Mouse (Mus musculus) spleen, embryonic (tissue): ENCODE results near the gene Strada.

Experiments
- CTCF ChIA-PET: fragments of 350-600 bp; sonication (Branson Sonifier 250); formaldehyde crosslinking; loops from one replicate; lab custom pipeline; 2022; lab: Charles Lee

The Strada gene

GRCm38 (mm10) chr11:106192241-106192640 lies 9.7 kb downstream of the Strada start:
- CTCF ChIA-PET: interaction anchor here (0.6 to 1.1 kb wide), 2 partner anchors 34 to 641 kb away, joined by 3 to 12 read pairs; no protein-coding TSS in a partner anchor

DNA sequence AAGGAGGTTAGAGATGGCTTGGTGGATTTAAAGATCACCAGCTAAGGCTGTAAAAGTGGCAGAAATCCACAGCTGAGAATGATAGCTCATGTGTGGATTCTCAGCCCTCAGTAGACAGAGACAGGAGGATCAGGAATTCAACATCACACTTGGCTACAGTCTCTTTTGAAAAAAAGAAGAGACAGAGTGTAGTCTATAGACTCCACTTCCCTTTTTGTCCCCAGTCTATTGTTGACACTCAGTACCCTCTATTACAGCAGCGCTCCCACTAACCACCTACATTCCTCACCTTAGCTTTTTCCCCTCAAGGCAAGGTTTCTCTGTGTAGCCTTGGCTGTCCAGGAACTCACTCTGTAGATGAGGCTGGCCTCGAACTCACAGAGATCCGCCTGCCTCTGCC lies 10.3 kb downstream of the Strada start:
- CTCF ChIA-PET: interaction anchor here (1.1 kb wide), 1 partner anchor 34 kb away, joined by 3 read pairs; no protein-coding TSS in a partner anchor

GRCm38 (mm10) chr11:106187326-106187725 lies 14.6 kb downstream of the Strada start:
- CTCF ChIA-PET: no interaction called here

GRCm38 (mm10) chr11:106180449-106180801 lies 21.5 kb downstream of the Strada start:
- CTCF ChIA-PET: no interaction called here

GRCm38 (mm10) chr11:106179711-106180448 lies 22.1 kb downstream of the Strada start:
- CTCF ChIA-PET: no interaction called here

DNA sequence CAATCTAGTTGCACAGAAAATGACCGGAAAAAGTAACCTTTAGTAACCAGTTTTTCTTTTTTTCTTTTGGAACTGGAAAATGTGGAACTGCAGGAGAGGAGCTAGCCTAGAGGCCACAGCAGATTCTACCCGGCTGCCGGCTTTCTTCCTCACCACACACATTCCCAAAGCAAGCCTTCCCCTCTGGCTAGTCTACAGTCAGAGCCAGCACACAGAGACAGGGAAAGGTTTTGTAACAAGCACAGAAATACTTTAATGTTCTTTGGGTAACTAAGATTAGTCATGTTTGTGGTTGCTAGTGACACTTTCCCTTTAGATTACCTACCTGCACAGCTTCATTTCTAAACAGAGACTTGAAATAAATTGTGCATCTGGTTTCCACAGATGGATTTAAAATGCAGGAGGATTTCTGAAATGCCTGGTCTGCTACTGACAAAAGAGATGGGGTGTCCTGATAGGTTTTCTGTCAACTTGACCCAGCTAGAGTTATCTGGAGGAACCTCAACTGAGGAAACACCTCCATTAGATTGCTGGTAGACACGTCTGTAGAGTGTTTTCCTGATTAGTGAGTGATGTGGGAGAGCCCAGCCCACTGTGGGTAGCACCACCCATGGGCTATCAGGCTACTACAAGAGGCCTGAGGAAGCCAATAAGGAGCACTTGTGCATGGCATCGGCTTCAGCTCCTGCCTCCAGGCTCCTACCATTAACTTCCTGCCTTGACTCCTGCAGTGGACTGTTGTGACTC lies 23.8 kb downstream of the Strada start:
- CTCF ChIA-PET: no interaction called here

DNA sequence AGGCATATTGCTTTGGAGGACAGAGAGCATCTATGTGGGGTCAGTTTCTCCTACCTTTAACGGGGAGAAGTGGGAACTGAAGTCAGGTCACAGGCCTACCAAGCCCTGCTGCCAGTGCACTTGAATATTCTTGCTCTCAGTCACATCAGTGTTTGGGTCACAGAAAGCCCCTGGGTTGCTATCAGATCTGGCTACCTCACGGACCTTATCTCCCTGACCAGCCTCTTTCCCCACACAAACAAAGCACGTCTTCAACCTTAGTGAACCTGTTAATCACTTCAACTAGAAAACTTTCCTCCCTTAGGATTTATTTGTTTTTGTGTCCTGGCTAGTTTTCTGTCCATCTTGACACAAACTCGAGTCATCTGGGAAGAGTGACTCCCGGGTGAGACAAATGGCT lies 25.6 kb downstream of the Strada start:
- CTCF ChIA-PET: no interaction called here

GRCm38 (mm10) chr11:106175081-106175480 lies 26.9 kb downstream of the Strada start:
- CTCF ChIA-PET: no interaction called here

- CTCF ChIA-PET: no interaction called here
Measured at GRCm38 (mm10) chr11:106174372-106174771, 27.6 kb downstream of the Strada start.

DNA sequence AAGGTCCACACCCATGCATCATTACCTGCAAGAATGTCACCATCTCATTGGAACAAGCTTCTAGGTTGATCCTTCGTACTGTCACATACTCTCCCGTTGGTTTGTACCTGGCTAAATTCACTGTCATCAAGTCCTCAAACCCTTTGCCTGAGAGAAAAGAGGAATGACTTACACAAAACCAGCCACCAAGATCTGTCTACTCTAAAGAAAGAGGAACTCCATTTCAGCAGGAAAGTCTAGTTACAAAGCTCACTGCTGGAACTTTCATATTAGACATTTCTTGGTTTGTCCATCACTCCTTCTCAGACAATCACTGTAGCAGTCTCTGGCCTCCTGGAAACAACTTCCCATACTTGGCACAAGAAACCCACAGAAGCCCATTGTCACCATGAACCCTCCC lies 28.7 kb downstream of the Strada start:
- CTCF ChIA-PET: interaction anchor here (0.6 kb wide), 1 partner anchor 12 kb away, joined by 3 read pairs; the partner anchor contains the start of genes Gm10840 and Limd2

DNA sequence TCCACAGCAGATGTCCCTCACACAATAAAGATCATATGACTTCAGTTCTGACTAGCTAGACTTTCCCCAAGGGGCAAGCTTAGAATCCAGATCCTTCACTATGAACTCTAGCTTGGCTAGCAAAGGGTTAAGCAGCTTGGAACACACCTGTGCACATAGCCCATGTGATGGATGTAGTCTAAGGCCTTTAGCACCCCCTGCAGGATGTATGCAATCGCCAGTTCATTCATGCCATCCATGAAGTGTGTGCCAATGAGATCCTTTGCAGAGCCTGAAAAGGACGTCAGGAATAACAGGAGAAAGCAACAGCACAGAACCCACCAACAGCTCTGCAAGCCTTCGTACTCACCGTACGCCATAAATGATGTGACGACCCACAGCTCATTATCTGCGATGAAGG lies 31.2 kb downstream of the Strada start:
- CTCF ChIA-PET: interaction anchor here (0.7 to 1.4 kb wide), 3 partner anchors 9 to 170 kb away, joined by 4 to 8 read pairs (median 7); no protein-coding TSS in a partner anchor

DNA sequence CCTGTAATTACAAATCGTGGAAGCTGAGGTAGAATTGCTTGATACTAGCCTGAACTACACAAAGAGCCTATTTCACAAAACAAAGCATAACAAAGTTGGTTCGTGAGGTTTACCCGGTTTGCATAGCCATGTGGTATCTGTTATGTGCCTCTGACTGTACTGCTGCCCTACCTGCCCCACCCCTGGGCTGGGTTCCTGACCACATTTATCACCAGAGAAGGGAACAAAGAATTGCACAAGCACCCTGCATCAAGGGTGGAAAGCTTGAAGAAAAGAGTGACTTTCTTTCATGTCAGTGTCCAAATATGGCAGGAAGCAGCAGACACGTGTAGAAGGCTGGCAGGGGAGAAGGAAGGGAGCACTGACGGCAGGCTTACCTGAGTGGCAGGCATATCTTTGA lies 34.5 kb downstream of the Strada start:
- CTCF ChIA-PET: interaction anchor here (0.6 kb wide), 1 partner anchor 27 kb away, joined by 6 read pairs; no protein-coding TSS in a partner anchor

DNA sequence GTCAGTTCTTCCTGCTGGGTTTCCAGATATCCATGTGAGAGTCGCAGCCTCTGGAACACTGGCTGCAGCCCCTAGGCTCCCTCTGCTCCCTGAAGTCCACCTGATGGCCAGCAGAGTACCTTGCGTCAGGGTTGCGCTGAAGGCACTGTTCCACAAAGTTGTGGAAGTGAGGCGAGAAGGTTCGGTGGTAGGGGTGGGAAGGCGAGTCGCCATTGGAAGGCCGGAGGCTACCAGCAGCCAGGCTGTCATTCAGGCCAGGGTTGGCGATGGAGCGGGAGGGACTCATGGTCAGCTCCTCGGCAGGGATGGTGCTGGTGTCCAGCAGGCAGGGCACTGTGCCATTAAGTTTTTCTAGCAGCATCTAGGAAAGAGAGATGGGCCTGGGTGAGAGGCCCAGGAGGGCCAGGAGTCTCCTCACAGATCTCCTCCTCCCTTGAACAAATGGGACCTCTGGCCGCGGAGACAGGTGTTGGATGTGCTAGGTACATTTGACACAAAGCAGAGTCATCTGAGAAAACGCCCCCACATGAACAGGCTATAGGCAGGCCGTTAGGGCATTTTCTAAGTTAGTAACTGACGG lies 37.3 kb downstream of the Strada start:
- CTCF ChIA-PET: interaction anchor here (0.9 kb wide), 1 partner anchor 31 kb away, joined by 3 read pairs; no protein-coding TSS in a partner anchor

DNA sequence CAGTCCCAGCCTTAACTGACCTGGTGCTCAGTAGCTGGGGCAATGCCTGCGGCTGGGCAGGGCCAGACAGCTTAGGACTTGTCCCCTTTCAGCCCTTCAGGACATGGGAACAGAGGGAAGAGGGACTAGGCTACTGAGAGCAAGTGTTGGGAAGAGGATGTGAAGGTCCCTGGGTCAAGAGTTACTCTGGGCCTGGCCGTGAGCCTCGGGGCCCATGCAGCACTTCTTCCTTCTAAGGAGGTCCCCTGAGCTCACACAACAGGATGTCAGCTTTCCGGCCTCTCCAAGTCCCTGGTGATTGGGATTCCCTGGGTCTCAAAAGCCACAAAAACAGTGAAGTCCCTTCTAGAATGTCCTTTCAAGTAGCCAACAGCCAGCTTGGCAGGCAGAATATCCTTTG lies 38.4 kb downstream of the Strada start:
- CTCF ChIA-PET: interaction anchor here (0.9 kb wide), 1 partner anchor 32 kb away, joined by 3 read pairs; no protein-coding TSS in a partner anchor

DNA sequence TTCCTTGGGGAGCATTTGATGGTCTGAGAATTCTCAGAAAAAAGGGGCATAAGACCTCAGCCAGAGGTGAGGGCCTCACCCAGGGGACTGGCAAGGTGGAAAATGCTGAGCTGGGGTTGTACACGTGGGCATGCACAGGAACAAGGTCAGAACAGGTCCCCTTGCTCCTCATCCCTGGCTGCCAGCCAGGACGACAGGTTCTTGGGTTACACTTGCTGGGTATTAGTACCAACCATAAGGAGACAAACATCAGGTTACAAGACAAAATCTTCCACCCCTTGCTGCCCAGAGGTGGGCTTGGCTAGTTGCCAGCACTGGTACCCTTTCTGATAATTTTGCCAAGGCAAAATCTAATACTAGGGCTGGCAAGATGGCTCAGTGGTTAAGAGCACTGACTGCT lies 39.7 kb downstream of the Strada start:
- CTCF ChIA-PET: interaction anchor here (0.5 to 0.9 kb wide), 2 partner anchors 8 to 16 kb away, joined by 3 to 7 read pairs; no protein-coding TSS in a partner anchor

GRCm38 (mm10) chr11:106160841-106161721 lies 40.9 kb downstream of the Strada start, which contains the start of the genes Gm10840 and Limd2:
TSS of gene Gm10840 (plus strand) at chr11:106160850.
TSS of gene Limd2 (minus strand) at chr11:106160860.
- CTCF ChIA-PET: interaction anchor here (0.5 to 0.9 kb wide), 5 partner anchors 9 to 67 kb away, joined by 3 to 7 read pairs (median 3); no protein-coding TSS in a partner anchor

DNA sequence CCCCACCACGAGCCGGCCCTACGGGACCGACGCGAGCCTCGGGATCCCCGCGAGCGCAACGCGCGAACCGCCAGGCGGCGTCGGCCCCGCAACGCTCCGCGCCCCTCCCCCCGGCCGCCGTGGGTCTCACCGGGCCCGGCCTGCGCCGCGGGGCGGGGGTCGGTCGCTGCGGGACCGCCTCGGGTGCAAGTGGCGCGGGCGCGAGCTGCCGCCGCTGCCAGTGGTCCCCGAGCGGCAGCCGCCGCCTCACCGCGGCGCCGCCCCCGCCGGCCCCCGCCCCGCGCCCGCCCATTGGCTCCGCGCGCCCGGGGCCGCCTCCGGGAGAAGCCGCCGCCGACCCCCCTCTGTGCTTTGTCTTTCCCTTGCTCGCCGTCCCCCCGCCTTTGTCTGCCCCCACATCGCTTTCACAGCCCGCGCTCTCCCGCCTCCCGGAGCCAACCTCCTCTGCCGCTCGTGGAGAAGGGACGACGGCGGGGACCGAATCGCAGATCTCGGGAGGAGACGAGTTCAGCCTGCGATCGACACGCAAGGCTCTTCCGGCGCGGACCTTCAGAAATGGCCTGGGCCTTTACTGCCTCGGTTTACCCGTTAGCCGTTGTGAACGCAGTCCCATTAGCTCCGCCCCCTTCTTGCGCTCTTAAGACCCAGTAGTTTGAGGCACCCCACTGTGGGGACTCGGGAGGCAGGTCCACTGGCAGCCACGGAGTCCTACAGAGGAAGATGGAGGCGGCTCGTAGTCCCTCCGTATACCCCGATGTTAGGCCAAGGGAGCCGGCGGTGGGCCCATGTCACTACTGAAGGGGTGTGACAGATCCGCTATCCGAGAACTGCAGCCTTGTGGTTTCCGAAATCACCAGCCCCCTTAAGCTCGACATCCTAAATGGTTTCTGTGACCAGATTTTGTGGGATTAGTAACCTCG lies 41.8 kb downstream of the Strada start:
- CTCF ChIA-PET: interaction anchor here (0.5 to 0.7 kb wide), 2 partner anchors 13 to 47 kb away, joined by 3 read pairs; no protein-coding TSS in a partner anchor

DNA sequence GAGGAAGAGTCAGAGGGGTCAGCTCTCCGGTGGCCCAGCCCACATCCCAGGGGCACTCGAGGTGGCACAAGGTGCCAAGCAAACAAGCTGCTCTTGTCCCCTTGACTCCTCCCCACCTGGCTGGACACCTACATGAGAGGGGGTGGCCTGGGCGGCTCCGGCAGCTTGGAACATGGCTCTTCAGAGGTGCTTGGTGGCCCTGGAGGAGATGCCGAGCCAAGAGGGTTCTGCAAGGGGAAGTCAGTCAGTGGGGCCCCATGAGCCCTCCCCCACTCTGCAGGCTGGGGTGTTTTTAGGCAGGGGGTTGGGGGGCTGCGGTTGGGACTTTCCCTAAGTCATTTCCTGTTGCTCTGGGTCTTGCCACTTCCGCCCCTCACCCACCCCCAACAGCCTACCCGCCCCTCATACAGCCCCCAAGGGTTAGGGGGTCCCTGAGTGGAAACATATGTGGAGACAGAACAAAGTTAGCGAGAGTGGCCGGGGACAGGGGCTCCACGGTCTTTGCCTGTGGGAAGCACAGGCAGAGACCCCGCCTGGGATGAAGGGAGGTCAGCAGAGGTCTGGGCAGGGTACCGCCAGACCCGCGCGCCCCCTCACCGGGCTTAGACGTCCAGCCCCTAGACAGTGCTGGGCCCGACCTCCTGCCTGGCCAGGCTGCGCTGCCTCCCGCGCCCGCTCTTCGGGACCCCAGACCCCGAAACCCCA lies 42.6 kb downstream of the Strada start:
- CTCF ChIA-PET: interaction anchor here (1.4 kb wide), 1 partner anchor 11 kb away, joined by 4 read pairs; no protein-coding TSS in a partner anchor

- CTCF ChIA-PET: interaction anchor here (1.2 to 1.4 kb wide), 2 partner anchors 12 to 15 kb away, joined by 3 to 4 read pairs; no protein-coding TSS in a partner anchor
Measured at GRCm38 (mm10) chr11:106158930-106159215, 43.1 kb downstream of the Strada start.
